Comparison of ENCODE assay signal across 7 mouse cellular contexts in the genomic region with DNA sequence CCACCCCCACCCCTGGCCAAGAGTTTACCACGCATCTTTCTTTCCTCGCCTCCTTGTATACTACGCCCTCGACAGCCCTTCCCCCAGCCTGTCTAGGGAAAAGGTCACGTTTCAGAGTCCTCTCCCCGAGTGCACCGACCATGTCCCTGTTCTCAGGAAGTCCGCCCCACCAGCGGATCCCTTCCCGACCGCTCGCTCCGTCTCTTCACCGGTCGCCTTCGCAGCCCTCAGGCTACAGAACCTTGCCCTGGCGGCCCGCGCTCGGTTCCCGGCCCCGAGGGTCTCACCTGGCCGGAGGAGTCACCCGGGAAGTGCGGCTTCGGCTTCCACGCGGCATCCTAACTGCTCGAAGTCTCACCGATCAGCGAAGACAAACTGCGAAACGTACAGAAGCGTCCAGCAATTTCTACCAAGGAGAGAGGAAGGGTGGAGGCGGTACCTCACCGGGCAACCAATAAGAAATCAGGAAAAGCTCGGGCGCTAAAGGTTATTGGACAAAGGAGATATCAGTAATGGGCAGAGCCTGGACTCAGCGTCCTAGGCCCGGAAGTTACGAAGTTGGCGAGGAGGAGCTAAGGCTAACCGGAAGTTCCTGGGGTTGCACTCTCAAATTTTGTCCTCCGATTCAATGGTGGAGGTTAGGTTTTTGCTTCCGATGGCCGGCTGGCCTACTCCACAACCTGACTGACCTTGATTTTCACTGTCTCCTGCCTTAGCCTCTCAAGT. TPM values are rescaled to one million over a fixed set of nuclear protein-coding genes. Genes with fewer than 3 reads are reported as not detected.
DNase-seq lines count a peak whose midpoint lies in the region; ATAC-seq lines count a peak whose summit lies in the region.

Chchd2 (minus strand) TSS at position 560 of the 726 bp plus-strand sequence.

- peak; percentile 95 for DNase-seq in adrenal gland, postnatal 14 days
- DNase-seq in embryonic facial prominence, embryonic 11.5 days (ENCODE audit: low spot score), result peak; percentile 98
- DNase-seq in kidney, adult 11 months, result peak; percentile 97
- DNase-seq in limb, embryonic 10.5 days (ENCODE audit: low spot score), result peak; percentile 89
- DNase-seq in spleen, adult 12 weeks (ENCODE audit: low spot score), result peak; percentile 85

- WGBS in embryonic facial prominence, embryonic 11.5 days, result under 1% methylated on average over 46 of the region's 46 CpGs
- under 1% methylated on average over 46 of the region's 46 CpGs for WGBS in limb, embryonic 10.5 days
- WGBS in midbrain, embryonic 13.5 days, result under 1% methylated on average over 46 of the region's 46 CpGs

- H3K4me1 ChIP-seq in embryonic facial prominence, embryonic 11.5 days (ENCODE audit: control insufficient read depth, insufficient read depth, low read length), result no peaks in the 10 kb centered on the region
- H3K4me1 ChIP-seq in limb, embryonic 10.5 days, result peaks cover 6% of the 10 kb centered on the region
- H3K4me1 ChIP-seq in midbrain, embryonic 13.5 days (replicated peaks), result peaks cover 21% of the 10 kb centered on the region

- peak within 1 kb of the TSS; percentile 80 for H3K4me3 ChIP-seq in embryonic facial prominence, embryonic 11.5 days (ENCODE audit: low read depth, low read length)
- peak within 1 kb of the TSS; percentile 90 for H3K4me3 ChIP-seq in limb, embryonic 10.5 days
- H3K4me3 ChIP-seq in midbrain, embryonic 13.5 days (replicated peaks), result peak within 1 kb of the TSS; percentile 87

- H3K4me2 ChIP-seq in embryonic facial prominence, embryonic 11.5 days (ENCODE audit: low read depth, low read length), result peak within 1 kb of the TSS; percentile 80
- H3K4me2 ChIP-seq in midbrain, embryonic 13.5 days (replicated peaks), result peak within 1 kb of the TSS; percentile 91

- H3K9me3 ChIP-seq in embryonic facial prominence, embryonic 11.5 days (replicated peaks; ENCODE audit: control insufficient read depth, low read length), result no peaks in the 10 kb centered on the region
- H3K9me3 ChIP-seq in limb, embryonic 10.5 days (replicated peaks), result no peaks in the 10 kb centered on the region
- H3K9me3 ChIP-seq in midbrain, embryonic 13.5 days, result no peaks in the 10 kb centered on the region

- ATAC-seq in embryonic facial prominence, embryonic 11.5 days (replicated peaks; ENCODE audit: insufficient number of reproducible peaks, low FRiP score, low TSS enrichment, low read depth), result peak; percentile 98
- ATAC-seq in granulocyte monocyte progenitor cell, adult 5-6 weeks (replicated peaks; ENCODE audit: poor library complexity, severe bottlenecking), result peak; percentile 98
- ATAC-seq in midbrain, embryonic 13.5 days, result peak; percentile 100

- H3K27ac ChIP-seq in embryonic facial prominence, embryonic 11.5 days (replicated peaks; ENCODE audit: low read depth, low read length), result peak within 1 kb of the TSS; percentile 82
- H3K27ac ChIP-seq in limb, embryonic 10.5 days, result peak within 1 kb of the TSS; percentile 95
- peak within 1 kb of the TSS; percentile 94 for H3K27ac ChIP-seq in midbrain, embryonic 13.5 days

- peak within 1 kb of the TSS; percentile 91 for H3K9ac ChIP-seq in embryonic facial prominence, embryonic 11.5 days (replicated peaks; ENCODE audit: low read length)
- H3K9ac ChIP-seq in midbrain, embryonic 13.5 days (replicated peaks), result peak within 1 kb of the TSS; percentile 89

- no peaks in the 10 kb centered on the region for H3K27me3 ChIP-seq in embryonic facial prominence, embryonic 11.5 days (ENCODE audit: control insufficient read depth, insufficient read depth, low read length)
- no peaks in the 10 kb centered on the region for H3K27me3 ChIP-seq in limb, embryonic 10.5 days (ENCODE audit: low read depth, poor library complexity, severe bottlenecking)
- no peaks in the 10 kb centered on the region for H3K27me3 ChIP-seq in midbrain, embryonic 13.5 days

- H3K36me3 ChIP-seq in embryonic facial prominence, embryonic 11.5 days (replicated peaks; ENCODE audit: control insufficient read depth, insufficient read depth, low read depth, low read length), result peaks cover 5% of the 10 kb centered on the region
- H3K36me3 ChIP-seq in limb, embryonic 10.5 days, result peaks cover 35% of the 10 kb centered on the region
- peaks cover 19% of the 10 kb centered on the region for H3K36me3 ChIP-seq in midbrain, embryonic 13.5 days

RNA-seq across cellular contexts. Expression of gene Chchd2, which starts in this region (rescaled TPM):
- 932 and 939 TPM in 2 replicates for total RNA-seq in adrenal gland, postnatal 14 days (2021)
- polyA plus RNA-seq in embryonic facial prominence, embryonic 11.5 days (2014; fragmentation: Nextera tagmentation; extraction: Ambion mirVana), result 1,023 and 1,076 TPM in 2 replicates
- total RNA-seq in granulocyte monocyte progenitor cell, adult 5-6 weeks (2014; fragmentation: Nextera tagmentation), result 360 and 388 TPM in 2 replicates
- total RNA-seq in granulocyte monocyte progenitor cell, adult 5-6 weeks (2017), result 241 and 245 TPM in 2 replicates
- 1,262 and 1,296 TPM in 2 replicates for polyA plus RNA-seq in limb, embryonic 10.5 days (2016; fragmentation: Nextera tagmentation; extraction: Ambion mirVana)
- 897 and 927 TPM in 2 replicates for polyA plus RNA-seq in midbrain, embryonic 13.5 days (2015; fragmentation: Nextera tagmentation; extraction: Ambion mirVana)

Comparison
In these comparisons a context has a peak if more than half of its experiments do, and no peak if none do; other contexts are left out.
1. Peak in every context shown above with its lines: DNase-seq, ATAC-seq, H3K4me3 ChIP-seq and H3K27ac ChIP-seq.